Mouse (Mus musculus) erythroid progenitor cell, adult 5-6 weeks (primary cell): ENCODE results near the gene Stpg4. TPM values are rescaled to one million over a fixed set of nuclear protein-coding genes. Genes with fewer than 3 reads are reported as not detected.
A peak's percentile ranks its signal among the peaks of the same experiment; 100 is the strongest.

Source experiments
- ATAC-seq: replicated peaks from 2 replicates; pipeline ENCODE4 v1.8.0; 2016; ENCODE audit warnings: moderate number of reproducible peaks, mild to moderate bottlenecking, moderate TSS enrichment, inconsistent platforms; ENCODE audit not compliant: poor library complexity, low FRiP score, severe bottlenecking
- total RNA-seq, 2 experiments: library from RNA; stranded (forward) in 1 of 2; stranded (reverse) in 1 of 2; fragments of 150-400 nt in 1 of 2; fragments of 186-747, 209-891 nt in 1 of 2; gene quantifications; 2 replicates each; pipeline versions ENCODE4 v1.2.3 to v1.2.4; 2015 to 2017; ENCODE audit warnings: low replicate concordance in 2 of 2

Gene Stpg4
- total RNA-seq, 2 experiments from 2014 or later = not detected

DNA sequence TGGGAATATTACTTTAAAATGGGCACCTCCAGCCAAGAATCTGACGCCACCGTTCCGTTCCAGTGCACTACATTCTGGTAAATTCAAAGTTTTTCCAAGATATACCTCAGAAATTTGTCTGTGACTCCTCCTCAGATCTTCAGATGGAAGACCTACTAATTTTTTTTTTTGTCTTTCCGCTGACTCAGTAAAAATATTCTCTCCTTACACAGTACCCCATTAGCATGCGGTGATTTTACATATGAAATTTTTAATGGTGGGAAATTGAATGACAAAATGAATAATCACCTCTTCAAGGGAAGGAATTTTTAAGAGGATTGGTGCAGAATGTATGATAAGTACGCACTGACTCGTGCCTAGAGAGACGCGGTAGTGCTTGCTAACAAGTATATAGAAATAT lies 20.8 kb upstream of the Stpg4 start:
- ATAC-seq = no peak

DNA sequence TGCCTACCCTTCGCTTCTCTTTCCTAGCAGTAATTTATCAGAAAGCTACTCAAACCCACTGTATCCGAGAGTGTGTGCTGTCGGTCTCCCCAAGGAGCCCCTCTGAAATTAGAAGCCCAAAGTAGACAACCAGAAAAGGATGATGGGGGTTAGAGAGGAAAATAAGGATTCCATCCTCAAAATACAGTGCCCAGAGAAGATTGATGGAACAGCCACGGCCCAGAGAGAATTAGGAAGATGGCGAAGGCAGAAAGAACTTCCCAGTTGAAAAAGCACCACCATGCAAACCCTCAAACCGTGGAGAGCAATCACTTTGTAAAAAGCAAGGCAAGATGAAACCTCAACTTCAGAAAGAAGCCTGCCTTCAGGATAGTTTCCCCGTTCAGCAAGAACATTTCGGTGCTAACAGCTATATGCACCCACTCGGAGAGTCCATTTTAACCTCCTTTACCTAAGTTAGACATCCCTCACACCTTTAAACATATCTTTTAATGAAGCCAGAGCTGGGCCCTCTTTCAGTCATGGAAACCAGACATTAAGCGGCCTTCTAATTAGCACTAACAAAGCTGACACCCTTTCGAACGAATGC lies 20.2 kb upstream of the Stpg4 start:
- ATAC-seq = no peak

DNA sequence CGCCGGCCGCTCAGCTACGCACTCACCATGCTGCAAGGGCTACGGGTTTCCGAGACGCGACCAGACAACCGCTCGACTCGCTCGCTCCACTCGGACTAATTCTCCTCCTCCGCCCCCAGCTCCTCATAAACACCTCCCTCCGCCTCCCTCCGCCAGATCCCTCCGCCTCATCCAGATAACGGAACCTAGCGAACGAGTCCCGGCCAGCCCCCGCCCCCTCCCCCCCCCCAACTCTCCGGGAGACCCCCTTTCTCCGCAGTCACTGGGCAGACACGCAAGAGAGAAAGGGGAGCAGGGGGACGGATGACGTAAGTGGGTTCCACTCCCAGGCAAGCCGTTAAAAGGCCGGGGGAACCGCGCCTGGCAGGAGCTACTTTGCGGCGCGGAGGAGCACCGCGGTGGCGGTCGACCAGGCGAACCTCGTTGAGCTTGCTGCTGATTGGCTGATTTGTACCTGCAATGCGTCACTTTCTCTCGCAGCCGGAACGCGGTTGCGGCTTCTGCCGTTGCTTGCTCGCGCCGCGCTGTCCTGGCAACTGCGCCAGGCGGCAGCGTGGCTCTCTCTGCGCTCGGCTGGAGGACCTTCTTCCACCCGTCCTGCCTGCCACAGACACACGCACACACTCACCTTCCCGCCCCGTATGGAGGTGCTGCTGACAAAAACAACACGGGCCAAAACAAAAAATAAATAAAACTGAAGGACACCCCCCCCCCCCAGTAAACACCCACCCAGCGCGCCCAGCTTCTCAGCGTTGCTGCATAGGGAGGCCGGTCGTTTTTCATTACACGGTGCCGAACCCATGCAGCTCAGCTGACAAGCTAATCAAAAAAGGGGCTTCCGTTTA lies 19.4 kb upstream of the Stpg4 start, which contains the start of gene Calm2:
Calm2 (minus strand) TSS at position 169 of the 845 bp plus-strand sequence.
- ATAC-seq = peak; percentile 94

DNA sequence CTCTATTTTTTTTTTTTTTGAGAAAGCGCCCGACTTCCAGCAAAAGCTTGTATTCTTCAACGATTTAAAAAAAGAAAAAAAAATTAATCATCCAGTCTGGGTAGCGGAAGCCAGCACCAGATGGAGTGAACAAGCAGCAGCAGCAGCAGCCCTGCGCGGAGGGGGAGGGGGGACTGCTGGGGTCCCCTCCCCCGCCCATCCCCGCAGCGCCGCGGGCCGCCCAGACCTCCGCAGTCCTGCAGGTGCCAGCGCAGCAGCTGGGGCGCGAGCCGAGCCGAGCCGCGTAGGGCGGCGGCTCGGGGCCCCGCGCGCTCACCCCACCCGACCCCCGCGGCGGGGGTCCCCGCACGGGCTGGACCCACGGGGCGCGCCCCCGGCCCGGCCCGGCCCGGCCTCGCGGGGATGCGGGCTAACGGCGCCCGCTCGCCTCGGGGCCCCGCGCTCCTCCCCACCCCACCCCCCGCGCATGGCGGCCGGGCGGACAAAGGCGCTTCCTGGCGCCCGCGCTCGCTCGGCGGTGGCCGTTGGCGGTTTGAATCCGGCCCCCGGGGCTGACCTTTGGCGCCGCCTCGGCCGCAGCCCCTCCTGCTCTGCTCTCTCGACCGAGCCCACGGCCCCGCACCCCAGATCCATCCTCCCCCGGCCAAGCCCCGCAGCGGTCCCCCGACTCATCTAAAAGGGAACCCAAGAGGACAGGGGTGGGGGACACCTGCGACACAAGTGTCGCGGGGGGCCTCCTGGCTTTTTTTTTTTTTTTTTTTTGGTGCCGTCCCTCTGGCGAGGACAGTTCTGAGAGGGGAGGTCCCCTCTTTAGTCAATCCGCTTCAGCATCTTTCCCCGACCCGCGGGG lies 18.6 kb upstream of the Stpg4 start:
- peak; percentile 17; the same call in 1 of the 2 replicates for ATAC-seq

DNA sequence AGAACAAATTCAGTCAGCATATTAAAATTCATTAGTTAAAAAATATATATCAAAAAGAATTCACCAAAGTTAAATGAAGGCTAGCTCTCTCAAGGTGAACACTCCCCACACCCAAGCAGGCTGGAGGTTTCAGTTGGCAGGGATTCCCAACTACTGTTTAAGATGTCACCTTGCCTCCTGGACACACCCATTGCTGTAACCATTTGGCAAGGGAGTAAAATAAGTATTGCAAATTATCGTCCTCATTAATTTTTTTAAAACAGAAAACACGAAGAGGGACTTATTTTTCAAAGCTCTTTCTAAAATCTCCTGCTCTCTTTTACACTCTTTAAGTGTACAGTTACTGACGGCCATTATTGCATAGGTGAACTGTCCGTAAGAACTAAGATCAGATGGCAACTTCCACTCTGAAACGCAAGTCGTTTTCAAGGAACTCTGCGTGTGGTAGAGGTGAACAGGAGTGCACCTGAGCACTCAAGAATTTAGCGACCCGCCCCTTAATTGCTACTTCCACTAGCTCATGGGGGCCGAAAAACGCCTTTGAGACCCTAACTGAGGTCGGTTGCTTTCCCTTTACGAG lies 17.9 kb upstream of the Stpg4 start:
- no peak; the same call in 1 of the 2 replicates for ATAC-seq

DNA sequence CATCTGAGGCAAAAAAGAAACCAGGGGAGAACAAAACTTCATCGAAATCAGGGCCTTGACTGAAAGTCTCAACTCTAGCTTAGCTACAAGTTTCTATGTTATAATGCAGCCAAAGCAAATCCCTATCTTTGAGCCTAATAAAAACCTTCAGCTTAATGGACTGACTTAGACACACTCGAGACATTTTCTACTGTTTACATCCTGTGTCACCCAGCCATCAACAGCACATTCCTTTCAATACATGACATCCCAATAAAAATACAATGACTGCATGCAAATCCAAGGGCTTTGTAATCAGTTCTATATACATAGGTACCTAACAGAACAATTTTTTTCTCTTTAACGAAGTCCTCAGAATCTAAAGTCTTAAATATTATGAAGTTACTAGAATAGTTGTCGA lies 17.2 kb upstream of the Stpg4 start:
- ATAC-seq = no peak

DNA sequence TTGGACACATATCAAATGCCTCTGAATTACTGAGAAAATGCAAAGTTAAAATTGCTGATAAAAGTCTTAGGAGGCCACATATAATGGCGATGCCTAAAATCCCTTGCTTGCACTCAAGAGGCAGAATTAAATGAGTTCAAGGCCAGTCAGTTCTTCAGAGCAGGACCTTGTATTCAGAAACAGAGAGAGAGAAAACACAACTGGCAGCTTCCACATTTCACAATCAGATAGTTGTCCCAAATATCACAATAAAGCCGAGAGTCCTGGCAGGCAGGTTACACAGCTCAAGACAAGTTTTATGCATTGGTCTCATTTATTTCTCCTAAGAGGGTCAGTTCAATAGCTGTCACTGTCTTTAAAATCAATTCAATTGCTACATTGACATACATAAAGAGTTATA lies 14.0 kb upstream of the Stpg4 start:
- no peak for ATAC-seq

DNA sequence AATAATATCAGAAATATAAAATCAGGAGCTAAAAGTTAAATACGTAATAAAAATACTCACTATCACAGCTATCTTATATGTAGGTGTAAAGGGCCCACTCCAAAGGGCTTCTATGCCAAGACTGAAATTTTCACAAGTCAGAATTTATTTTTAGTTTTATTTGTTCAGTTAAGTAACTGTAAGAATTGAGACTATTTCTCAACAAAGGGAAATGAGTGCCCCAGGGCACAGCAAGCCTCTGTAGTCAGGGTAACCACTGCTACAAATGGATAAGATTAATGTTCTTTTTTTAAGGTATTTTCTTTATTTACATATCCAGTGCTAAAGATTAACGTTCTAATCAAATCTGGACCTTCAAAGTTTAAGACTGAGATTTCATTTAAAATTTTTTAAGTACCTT lies 11.9 kb upstream of the Stpg4 start:
- no peak for ATAC-seq

DNA sequence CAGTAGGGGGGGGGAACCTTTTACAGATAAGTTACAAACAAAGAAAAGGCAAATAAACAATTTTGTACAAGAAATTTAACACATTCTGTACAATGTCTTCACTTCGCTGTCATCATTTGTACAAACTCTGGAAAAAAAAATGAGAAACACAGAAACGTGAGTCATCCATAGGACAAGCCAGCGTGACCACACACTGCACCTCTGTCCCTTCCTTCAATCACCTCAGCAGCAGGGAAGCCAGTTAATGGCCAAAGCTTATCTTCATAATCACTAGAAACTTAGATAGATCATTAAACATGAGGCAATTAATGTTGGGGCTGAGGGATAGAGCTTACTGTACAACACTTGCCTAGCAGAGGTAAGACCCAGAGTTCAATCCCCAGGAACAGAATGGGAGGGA lies 6.4 kb upstream of the Stpg4 start:
- ATAC-seq = no peak

DNA sequence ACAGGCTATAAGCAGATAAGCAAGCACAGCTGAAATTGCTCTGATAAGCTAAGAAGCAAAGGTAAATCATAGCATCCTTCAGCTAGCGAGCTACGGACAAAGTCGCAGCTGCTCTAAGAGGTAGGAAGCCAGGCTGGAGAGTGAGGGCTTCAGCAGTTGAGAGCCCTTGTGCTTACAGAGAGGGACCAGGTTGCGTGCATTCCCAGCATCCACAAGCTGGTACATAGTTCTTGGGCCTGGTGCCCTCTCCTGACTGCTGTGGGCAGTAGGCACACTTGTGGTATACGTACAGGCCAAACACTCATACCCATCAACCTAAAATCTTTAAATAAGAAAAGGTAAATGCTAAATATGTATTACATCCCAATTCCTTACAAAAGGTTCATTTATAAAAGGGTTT lies 5.2 kb upstream of the Stpg4 start:
- ATAC-seq = no peak

DNA sequence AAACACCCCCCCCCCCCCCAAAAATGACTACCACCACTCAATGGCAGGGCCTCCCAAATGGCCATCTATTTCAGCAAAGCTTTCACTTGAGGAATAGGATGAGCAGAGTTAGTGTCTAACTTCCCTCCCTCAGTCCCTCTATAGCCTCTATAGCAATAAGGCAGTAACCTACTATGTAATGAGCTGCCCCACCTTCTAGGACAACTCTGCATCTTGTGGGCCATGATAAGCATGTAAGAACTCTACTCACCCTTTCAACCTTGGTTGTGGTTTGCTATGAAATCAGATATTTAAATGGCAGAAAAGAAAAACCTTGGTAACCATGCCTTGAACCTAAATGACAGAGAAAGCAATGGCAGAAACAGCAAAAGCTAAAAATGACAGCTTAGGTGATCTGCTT lies 4.8 kb upstream of the Stpg4 start:
- ATAC-seq = no peak

DNA sequence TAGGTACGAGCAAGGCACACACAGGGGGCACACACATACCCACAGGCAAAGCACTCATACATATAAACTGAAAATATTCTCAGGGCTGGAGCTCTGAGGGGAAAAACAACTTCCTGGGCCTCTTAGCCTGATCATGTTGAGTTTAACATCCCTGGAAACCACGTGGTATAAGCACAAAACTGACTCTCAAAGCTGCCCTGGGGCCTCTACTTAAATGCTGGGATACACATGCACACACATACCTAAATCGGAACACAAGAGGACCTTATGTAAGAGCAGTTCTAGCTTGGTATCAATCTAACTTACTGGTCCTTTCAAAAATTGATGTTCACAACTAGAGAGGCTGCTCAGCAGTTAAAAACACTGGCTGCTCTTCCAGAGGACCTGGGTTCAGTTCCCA lies 1.9 kb upstream of the Stpg4 start:
- no peak for ATAC-seq

DNA sequence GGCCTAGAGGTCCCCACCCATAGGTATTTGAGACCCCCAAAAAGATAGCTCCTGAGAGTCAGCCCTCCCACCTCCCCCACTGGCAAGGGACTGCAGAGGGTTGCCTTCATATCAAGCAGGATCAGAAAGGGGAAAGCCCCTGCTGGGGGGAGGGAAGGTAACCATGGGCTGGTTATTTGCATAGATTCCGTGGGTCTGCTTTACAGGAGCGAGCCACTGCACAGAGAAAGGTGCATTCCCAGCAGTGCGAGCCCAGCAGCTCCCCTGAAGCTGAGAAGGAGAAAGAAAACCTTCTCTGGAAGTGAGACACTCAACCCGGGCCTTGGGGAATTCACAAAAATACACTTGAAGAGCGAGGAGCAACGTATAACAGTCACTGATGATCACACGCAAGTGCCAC lies 9.5 kb downstream of the Stpg4 start:
- ATAC-seq = no peak

DNA sequence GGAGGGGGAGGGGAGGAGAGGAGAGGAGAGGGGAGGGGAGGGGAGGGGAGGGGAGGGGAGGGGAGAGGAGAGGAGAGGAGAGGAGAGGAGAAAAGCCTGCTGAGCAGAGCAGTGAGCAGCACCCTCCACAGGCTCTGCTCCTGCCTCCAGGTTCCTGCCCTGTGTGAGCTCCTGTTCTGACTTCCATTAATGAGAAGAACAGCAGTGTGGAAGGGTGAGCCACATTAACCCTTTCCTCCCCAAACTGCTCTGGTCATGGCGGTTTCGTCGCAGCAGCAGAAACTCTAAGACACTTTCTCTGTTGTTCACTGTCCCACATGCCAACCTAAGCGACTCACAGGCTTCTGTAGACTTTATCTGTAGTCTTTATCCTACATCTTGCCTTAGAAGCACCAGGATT lies 20.9 kb downstream of the Stpg4 start:
- ATAC-seq = no peak

DNA sequence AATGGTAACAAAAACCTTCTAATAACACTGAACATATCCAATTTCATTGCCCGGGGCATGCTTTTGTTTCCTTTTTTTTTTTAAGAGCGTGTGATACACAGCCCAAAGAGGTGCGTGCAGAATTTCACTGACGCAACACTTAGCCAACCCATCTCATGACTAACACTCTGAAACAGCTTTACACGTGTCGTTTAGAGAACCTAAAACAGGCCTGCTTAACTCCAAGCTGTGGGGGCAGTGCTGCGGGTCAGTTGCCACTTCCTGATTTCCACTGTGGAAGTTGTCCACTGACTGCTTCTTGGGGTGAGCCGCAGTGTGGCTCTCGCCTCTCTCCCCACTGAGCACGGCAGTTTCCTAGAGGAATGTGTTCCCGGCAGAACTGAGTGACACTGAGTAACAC lies 22.0 kb downstream of the Stpg4 start:
- ATAC-seq = no peak

DNA sequence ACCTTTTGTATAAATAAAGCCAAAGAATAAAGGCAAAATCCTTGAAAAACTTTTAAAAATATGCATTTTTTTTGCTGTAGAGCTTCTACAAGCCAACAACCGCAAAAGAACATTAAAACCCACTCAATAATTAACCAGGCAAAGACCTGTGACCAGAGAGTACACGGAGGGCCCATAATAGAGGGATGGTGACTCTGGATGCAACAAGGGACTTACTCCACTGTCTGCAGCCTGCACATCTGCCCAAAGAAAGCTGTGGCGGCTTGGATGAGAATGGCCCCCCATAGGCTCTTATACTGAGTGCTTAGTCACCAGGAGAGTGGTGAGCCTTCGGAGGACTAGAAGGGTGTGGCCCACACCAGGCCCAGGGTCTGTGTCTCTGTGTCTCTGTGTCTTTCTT lies 24.1 kb downstream of the Stpg4 start:
- no peak for ATAC-seq

DNA sequence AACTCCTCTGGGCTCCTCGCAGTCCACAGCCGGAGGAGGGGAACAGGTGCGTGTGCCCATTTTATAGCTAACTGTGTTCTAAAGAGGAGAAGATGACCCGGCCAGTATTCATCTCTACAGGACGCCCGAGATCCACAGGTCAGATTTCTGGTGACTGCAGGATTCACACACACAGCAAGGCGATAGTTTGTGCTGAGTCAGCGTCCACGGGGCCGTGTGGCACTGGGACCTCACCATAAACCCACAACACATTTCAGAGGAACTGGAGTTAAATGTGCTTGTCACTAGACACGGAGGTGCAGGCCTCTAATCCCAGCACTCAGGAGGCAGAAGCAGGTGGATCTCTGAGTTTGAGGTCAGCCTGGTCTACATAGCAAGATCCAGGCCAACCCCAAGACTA lies 25.1 kb downstream of the Stpg4 start:
- no peak for ATAC-seq

DNA sequence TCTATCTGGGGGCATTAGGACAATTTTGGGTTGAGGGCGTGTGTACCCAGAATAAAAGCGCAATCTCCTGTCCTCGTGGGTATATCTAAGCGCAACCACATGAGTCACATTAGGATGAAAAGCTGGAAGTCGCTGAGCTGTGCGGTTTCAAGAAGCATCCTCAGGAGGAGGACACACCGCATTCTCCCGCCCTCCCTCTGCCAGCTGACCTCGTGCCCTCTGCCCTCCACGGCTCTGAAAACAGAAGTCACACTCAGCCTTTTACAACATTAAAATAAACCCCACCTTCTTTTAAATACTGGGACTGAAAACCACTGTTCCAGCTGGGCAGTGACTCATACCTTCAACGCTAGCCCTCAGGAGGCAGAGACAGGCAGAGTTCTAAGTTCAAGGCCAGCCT lies 30.5 kb downstream of the Stpg4 start:
- ATAC-seq = no peak

DNA sequence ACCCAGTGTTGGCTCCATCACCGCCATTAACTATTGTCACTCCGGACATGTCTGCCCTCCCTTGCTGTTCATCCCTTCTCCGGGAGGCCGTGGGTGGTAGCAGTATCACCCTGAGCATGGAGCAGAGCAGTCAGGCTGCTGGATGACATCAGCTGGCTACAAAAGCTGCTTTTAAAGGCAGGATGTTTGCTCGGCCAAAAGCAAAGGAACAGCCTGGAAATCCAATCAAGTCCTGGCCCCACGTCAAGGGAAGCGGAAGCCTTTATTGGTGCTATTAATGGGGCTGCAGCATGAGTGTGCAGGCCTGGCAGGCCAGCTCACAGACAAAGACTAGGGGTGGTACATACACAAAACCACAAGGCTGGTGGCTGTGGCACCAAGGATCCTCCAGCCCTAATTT lies 36.3 kb downstream of the Stpg4 start:
- ATAC-seq = no peak

DNA sequence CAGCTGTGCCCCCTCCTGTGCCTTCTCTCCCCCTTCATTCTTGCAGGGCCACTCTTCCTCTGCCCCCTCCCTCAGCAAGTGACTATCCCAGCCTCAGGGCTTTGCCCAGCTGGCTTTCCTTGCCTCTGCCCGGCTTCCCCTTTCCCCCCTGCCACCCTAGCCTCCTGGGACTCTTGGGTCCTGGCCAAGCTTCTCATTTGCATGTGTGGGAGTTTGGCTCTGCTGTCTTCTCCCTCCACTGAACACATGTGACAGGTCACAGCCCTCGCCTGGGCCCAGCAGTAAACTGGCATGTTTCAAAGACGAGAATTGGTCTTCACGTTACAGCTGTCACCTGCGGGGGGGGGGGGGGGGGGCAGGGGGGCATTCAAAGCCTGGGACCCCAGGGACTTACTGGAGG lies 40.5 kb downstream of the Stpg4 start:
- ATAC-seq = no peak
